Mouse (Mus musculus): Measurements from ENCODE around the gene Hgd.

Gene Hgd

GRCm38 (mm10) chr16:37676677-37677072 lies 96.7 kb downstream of the Hgd start:
- DNase-seq, result no peak

- DNase-seq, result no peak
Measured at GRCm38 (mm10) chr16:37677586-37677985, 97.6 kb downstream of the Hgd start.

GRCm38 (mm10) chr16:37680216-37680615 lies 100.3 kb downstream of the Hgd start:
- DNase-seq, result no peak

- no peak for DNase-seq
Measured at GRCm38 (mm10) chr16:37680831-37681230, 100.9 kb downstream of the Hgd start.
